Mouse (Mus musculus): ENCODE measurements at regions not wholly inside any gene's neighbourhood (a gene's known extent, or its start where the extent isn't known, plus 50 kb on each side); places are given as distances from the start of the nearest gene placed in this dataset.

DNA sequence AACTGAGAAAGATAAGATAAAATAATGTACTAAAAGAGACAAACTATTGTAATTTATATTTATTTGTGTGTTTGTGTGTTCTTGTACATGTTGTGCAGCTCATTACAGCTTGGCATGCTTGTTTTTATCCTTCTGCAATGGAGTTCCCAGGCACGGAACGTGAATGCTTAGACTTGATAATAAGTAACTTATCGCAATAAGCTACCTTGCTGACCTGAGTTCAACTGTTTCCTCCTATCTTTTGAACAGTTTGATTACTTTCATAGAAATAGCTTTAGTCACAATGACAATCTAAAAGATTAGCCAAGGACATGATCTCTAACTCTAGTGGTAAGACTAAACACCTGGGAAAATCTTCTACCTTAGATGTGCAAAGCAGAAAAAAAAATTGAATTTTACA lies 138.9 kb upstream of the Flrt2 start:
- DNase-seq (ENCODE audit: inconsistent age in 2 of 2, low spot score in 1 of 2) = no peak

DNA sequence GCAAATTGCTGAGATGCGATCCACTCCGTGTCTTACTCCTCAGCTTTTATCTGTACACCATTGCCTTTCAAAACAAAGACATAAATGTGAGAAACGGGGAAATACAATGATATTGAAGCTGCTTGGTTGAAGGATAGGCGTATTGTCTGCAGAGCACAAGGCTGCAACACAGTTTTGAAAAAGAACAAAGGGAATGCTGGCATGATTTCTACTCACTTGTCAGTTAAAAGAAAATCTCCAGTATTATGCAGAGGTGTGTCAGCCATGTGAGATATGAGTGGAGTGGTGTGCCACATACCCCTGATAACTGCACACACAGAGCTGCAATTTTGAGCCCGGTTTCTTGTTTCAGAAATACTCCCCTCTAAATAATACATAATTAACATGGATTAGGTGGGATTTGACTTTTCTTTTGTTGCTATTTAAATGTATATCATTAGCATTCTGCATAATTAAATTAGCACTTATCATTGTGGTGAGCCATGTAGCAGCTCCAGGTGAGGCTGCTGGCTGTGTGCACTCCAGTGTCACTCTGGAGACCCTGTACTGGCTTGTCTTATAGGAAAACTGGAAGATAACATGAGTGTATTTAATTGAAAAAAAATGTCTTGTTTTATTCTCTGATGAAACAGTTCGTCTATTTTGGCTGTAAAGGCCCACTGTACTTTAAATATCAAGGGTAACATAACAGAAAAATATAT lies 133.2 kb upstream of the Flrt2 start:
- no peak for DNase-seq (ENCODE audit: inconsistent age in 2 of 2, low spot score in 1 of 2)

DNA sequence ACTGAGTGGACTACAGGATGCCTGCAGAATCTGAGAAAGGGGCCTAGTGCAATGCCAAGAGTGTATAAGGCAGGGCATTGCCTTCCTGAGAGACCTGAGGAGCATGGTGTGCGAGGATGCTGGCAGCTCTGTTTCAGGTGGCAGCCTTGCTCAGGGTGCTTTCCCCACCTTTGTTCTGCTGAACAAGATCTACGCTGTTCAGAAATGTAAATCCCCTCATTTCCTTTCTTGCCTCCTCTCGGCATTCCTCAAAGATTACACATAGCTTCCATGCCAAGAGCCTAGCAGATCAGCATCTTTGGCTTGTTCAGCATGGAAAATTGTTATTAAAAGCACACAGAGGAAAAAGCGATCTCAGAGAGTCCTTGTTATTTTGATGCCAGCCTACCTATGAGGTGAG lies 128.6 kb upstream of the Flrt2 start:
- no peak for DNase-seq (ENCODE audit: inconsistent age in 2 of 2, low spot score in 1 of 2)

DNA sequence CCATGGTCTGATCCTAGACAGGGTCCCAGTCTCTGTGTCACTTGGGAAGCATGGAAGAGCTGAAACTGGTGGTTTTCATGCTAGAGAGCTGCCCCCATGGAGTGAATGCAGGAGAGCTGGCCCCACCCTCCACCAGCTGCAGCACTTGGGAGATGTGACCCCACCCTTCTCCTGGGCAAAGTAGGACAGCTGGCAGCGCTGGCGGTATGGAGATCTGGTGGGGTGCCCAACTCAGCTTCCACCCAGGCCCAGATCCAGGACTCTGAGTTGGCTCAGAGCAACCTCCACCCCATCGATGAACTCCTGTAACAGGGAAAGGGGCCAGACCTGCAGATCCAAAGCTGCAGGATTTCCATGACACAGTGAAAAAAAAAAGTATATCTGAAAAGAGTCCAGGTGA lies 115.3 kb upstream of the Flrt2 start:
- no peak for DNase-seq (ENCODE audit: inconsistent age in 2 of 2, low spot score in 1 of 2)

DNA sequence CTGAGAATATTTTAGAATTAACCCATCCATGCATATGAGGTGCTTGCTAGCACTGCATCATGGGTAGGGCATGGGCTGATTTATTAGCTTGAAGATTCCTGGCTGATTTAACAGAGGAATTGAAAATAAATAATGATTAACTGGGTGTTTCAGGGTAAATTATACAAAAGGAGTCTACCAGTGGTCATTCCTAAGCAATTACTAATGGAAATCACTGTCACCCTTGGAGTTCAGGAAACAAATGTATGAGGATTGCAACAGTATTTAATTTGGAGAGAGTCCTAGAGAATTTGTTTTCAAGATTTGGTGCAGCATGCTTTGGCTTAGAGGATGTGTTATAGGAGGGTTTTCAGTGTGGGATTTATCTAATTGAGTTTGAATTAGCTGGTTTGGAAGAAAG lies 103.0 kb upstream of the Flrt2 start:
- no peak for DNase-seq (ENCODE audit: inconsistent age in 2 of 2, low spot score in 1 of 2)

DNA sequence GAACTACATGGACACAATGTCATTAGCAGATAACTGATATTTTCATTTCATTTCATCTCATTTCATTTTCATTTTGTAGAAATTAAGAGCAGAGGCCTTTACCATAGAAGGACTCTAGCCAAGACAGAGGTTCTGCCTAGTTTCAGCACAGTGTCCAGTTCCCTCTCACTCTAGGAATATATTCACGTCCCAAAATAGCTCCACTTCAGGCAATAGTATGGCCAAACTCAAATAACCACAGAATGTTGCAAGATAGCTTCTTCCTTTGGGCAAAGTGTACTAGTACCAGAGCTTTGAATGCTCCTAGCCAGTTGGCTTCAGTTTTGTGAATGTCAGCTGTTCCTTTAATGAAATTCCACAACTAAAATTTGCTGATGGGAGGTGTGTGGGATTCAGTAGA lies 72.7 kb upstream of the Flrt2 start:
- DNase-seq (ENCODE audit: inconsistent age in 2 of 2, low spot score in 1 of 2) = no peak

DNA sequence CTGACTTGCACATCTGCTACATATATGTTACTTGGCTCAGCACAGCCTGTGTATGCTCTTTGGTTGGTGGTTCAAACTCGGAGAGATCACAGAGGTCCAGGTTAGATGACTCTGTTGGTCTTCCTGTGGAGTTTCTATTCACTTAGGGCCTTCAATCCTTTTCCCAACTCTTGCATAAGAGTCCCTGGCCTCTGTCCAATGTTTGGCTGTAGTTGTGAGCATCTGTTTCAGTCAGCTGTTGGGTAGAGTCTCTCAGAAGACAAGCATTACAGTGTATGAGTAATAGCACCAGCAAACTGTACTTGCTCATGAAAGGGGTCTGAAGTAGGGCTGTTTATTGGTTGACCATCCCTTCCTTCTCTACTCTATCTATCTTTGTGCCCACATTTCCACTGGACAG lies 61.0 kb upstream of the Flrt2 start:
- peak; percentile 9 to 60 for DNase-seq (ENCODE audit: inconsistent age in 2 of 2, low spot score in 1 of 2)

DNA sequence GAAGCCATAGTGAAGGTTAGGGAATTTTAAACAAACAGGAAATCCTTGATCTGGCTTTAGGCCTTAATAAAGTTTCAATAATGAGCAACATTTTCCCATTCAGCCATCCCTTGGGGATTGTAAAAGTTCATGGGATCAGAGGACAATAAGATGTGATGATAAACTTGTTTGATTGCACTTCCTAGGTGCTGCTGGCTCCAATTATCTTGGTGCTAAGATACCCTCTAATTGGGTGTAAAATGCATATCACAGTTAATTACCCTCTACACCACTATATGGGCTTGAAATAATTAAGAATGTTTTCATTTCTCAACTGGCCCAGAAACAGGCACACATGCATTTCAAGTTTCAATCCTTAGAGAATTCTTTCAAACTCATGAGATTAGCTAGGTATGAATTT lies 55.4 kb upstream of the Flrt2 start:
- no peak for DNase-seq (ENCODE audit: inconsistent age in 2 of 2, low spot score in 1 of 2)

DNA sequence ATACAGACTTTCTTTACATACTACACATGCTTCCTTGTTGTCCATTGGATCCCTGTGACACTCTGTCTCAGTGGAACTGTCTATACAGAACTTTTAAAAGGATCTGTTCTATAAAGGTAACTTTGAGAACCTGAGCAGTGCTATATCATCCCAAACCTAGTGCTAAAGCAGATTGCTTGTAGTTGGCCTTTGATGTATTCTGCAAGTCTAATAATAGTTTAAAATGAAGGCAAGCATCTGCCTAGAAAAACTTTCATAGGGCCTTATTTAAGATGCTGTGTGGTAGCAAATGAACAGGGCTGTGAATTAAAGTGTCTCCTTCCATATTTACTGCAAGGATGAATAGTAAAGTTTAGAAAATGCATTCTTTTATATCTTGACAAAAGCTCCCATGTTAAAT lies 52.1 kb upstream of the Flrt2 start:
- DNase-seq (ENCODE audit: inconsistent age in 2 of 2, low spot score in 1 of 2) = no peak

DNA sequence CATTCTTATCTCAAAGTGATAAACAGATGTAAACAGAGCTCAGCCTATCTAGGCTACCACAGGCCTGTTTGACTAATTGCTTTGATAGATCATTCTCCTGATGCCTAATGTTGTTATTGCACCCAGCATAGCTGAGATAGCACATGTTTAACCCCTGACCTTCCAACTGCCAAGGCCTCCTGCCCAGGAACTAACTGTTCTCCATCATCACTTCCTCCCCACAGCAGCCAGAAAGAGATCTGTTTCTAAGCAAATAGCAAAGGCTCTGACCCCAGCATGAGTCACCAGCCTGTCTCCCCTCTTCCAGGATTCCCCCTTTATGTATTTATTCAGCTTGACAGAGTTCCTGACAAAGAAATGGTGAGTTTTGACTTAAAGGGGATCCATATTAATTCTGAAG lies 50.4 kb upstream of the Flrt2 start:
- no peak for DNase-seq (ENCODE audit: inconsistent age in 2 of 2, low spot score in 1 of 2)

All from adrenal gland, adult (tissue).